10 mouse cellular contexts compared by ENCODE assay signal in the genomic region with DNA sequence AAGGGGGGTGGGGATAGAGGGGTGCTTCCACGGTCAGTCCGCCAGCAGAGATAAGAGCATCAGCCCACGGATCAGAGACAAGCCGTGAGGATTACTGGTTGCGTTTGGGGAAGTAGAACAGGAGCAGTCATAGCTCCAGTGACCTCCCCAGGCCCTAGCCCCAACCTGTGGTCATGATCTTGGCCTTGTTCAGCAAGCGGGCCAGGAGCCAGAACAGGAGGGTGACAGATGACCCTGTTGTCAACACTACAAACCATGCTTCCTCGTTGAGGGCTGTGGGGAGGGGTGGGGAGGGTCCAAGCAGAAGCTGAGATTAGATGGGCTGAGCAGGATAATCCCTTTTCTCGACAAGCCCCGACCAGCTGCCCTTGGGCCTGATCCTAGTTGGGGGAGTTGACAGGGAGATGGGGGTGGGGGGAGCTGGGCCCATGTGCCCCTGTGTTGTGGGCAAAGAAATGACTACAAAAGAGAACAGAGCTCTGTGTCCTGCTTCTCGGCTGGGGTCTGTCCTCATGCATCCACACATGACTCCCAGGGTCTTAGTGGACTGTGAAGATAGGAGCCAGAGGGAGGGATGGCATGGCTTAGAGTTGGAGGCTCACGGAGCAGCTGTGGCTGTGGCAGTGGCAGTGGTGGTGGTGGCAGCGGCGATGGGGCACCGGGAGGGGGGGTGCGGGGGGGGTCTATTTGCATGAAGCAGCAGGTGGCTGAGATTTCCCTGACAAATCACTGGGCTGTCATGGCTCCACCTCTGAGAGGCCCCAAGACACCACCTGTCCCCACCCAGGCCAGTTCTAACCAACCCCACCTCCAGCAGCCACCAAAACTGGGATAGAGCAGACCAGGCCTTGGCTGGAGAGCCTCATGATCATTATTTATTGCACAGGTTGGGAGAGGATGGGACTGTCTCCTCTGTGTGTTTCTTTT. TPM values are rescaled to one million over a fixed set of nuclear protein-coding genes. Genes with fewer than 3 reads are reported as not detected.
DNase-seq lines count a peak whose midpoint lies in the region; ATAC-seq and TF ChIP-seq lines count a peak whose summit lies in the region.
"Had no signal": no experiment of that assay in that cellular context is flagged by ENCODE, and none has a peak within 500 bp of the region (broad histone marks: within the 10 kb centered on the region; RNA-seq: fewer than 3 reads in every experiment).

A gene (minus strand): TSS at position 35 of the 927 bp plus-strand sequence.

- TF ChIP-seq CTCF in hindbrain, postnatal 0 days (IDR thresholded peaks at IDR 0.05; ENCODE audit: low read depth): no peak

- H3K4me1 ChIP-seq in heart, embryonic 10.5 days: peaks cover 46% of the 10 kb centered on the region
- peaks cover 7% of the 10 kb centered on the region; the same call in 1 of the 2 replicates for H3K4me1 ChIP-seq in forebrain, embryonic 11.5 days (replicated peaks; ENCODE audit: control insufficient read depth, insufficient read depth, low read length)
- no peaks in the 10 kb centered on the region for H3K4me1 ChIP-seq in hindbrain, postnatal 0 days (ENCODE audit: insufficient read depth, low read length)

- intact Hi-C loops in left cerebral cortex, postnatal 36 days (cut with DNase I): no loop called here

- ATAC-seq in forebrain, embryonic 11.5 days (replicated peaks; ENCODE audit: low FRiP score): peak; percentile 31
- peak; percentile 46 for ATAC-seq in hindbrain, postnatal 0 days

- H3K36me3 ChIP-seq in heart, embryonic 10.5 days: peaks cover 18% of the 10 kb centered on the region
- H3K36me3 ChIP-seq in forebrain, embryonic 11.5 days (ENCODE audit: control insufficient read depth, insufficient read depth, low read length): no peaks in the 10 kb centered on the region; the same call in 1 of the 2 replicates
- H3K36me3 ChIP-seq in hindbrain, postnatal 0 days (ENCODE audit: insufficient read depth, low read length): peaks cover 8% of the 10 kb centered on the region

- 0 out of 2 replicates have a peak within 1 kb of the TSS, but pooled peaks have one; percentile 2 for H3K4me2 ChIP-seq in forebrain, embryonic 11.5 days (ENCODE audit: low read depth, low read length, severe bottlenecking)
- no peak within 1 kb of the TSS for H3K4me2 ChIP-seq in hindbrain, postnatal 0 days (ENCODE audit: low read depth, low read length)

- H3K9ac ChIP-seq in forebrain, embryonic 11.5 days (ENCODE audit: low read length): peak within 1 kb of the TSS; percentile 20
- H3K9ac ChIP-seq in hindbrain, postnatal 0 days (replicated peaks; ENCODE audit: low read length): 0 out of 2 replicates have a peak within 1 kb of the TSS, but pooled peaks have one; percentile 17

- peak within 1 kb of the TSS; percentile 43 for H3K4me3 ChIP-seq in heart, embryonic 10.5 days
- H3K4me3 ChIP-seq in forebrain, embryonic 11.5 days (ENCODE audit: low read depth, low read length): no peak within 1 kb of the TSS
- no peak within 1 kb of the TSS for H3K4me3 ChIP-seq in hindbrain, postnatal 0 days (ENCODE audit: low read length)
- H3K4me3 ChIP-seq: layer of hippocampus, adult 2 months had no signal

- DNase-seq in heart, embryonic 10.5 days (ENCODE audit: low spot score): no peak
- DNase-seq in heart, adult 9 months (ENCODE audit: low spot score in 2 of 2): no peak
- DNase-seq in forebrain, embryonic 11.5 days (ENCODE audit: low spot score): no peak
- peak; percentile 56 for DNase-seq in hindbrain, postnatal 0 days (ENCODE audit: low spot score)
- peak; percentile 85 for DNase-seq in retina, adult 2 months (ENCODE audit: low read depth, low spot score)
- DNase-seq in left cerebral cortex, adult 8-10 months (ENCODE audit: low spot score in 2 of 2): no peak
- DNase-seq in lung, postnatal 10 days: no peak
- DNase-seq in left cerebral cortex, postnatal 36 days (ENCODE audit: low spot score in 2 of 2): no peak

- no peaks in the 10 kb centered on the region for H3K9me3 ChIP-seq in heart, embryonic 10.5 days
- no peaks in the 10 kb centered on the region for H3K9me3 ChIP-seq in forebrain, embryonic 11.5 days (ENCODE audit: control insufficient read depth, low read length)
- H3K9me3 ChIP-seq in hindbrain, postnatal 0 days (ENCODE audit: low read length): no peaks in the 10 kb centered on the region

- H3K27me3 ChIP-seq in heart, embryonic 10.5 days (ENCODE audit: insufficient read depth, poor library complexity, severe bottlenecking): peaks cover 20% of the 10 kb centered on the region
- no peaks in the 10 kb centered on the region for H3K27me3 ChIP-seq in forebrain, embryonic 11.5 days (ENCODE audit: control insufficient read depth, insufficient read depth, low read length)
- no peaks in the 10 kb centered on the region for H3K27me3 ChIP-seq in hindbrain, postnatal 0 days (ENCODE audit: insufficient read depth, low read length)

- WGBS in heart, embryonic 10.5 days: 17% methylated on average over 15 of the region's 15 CpGs
- 23% methylated on average over 15 of the region's 15 CpGs for WGBS in forebrain, embryonic 11.5 days
- WGBS in hindbrain, postnatal 0 days: 31% methylated on average over 15 of the region's 15 CpGs

- peak within 1 kb of the TSS; percentile 79 for H3K27ac ChIP-seq in heart, embryonic 10.5 days
- H3K27ac ChIP-seq in forebrain, embryonic 11.5 days (ENCODE audit: low read depth, low read length): no peak within 1 kb of the TSS; the same call in 1 of the 2 replicates
- peak within 1 kb of the TSS; percentile 51 for H3K27ac ChIP-seq in hindbrain, postnatal 0 days
- H3K27ac ChIP-seq: layer of hippocampus, adult 2 months had no signal

RNA-seq across cellular contexts. Expression of the gene that starts here (rescaled TPM):
- 2.4 and 5.2 TPM in 2 replicates for polyA plus RNA-seq in heart, embryonic 10.5 days (2016; fragmentation: Nextera tagmentation; extraction: Ambion mirVana)
- polyA plus RNA-seq in forebrain, embryonic 11.5 days (2014; fragmentation: Nextera tagmentation; extraction: Ambion mirVana): 0.71 and 1.1 TPM in 2 replicates
- total RNA-seq in hindbrain, postnatal 0 days (2014; rRNA removed): 0.68 and 0.72 TPM in 2 replicates
- polyA plus RNA-seq in hindbrain, postnatal 0 days (2015; fragmentation: Nextera tagmentation; extraction: Ambion mirVana): 1.6 and 2.2 TPM in 2 replicates
- total RNA-seq in left cerebral cortex, adult 8-10 months (2022): under 1 TPM in 3 of 4 experiments, not detected in 1; 0.20 to 0.87 (median 0.53) TPM
- under 1 TPM in 1 of 2 experiments, not detected in 1; 0.30 TPM for total RNA-seq in left cerebral cortex, postnatal 36 days (2021)
- total RNA-seq: ES-E14 had no signal

Comparison
In these comparisons a context has a peak if more than half of its experiments do, and no peak if none do; other contexts are left out.
1. DNase-seq: peak in hindbrain, postnatal 0 days (single experiment) and retina, adult 2 months (single experiment); none in heart, embryonic 10.5 days (single experiment), heart, adult 9 months (0 of 2), forebrain, embryonic 11.5 days (single experiment), left cerebral cortex, adult 8-10 months (0 of 2), lung, postnatal 10 days (single experiment) and left cerebral cortex, postnatal 36 days (0 of 2).